Mouse (Mus musculus): ENCODE data around the gene Zdhhc20.
"Not testable (repeated sequence)": the region's sequence is repeated elsewhere in the genome, so short reads cannot be mapped to it uniquely, and the experiment has no call there.

Zdhhc20 gene

GRCm38 (mm10) chr14:57892961-57893360 lies 2.9 kb upstream of the Zdhhc20 start:
- DNase-seq (ENCODE audit: low spot score), result no peak

DNA sequence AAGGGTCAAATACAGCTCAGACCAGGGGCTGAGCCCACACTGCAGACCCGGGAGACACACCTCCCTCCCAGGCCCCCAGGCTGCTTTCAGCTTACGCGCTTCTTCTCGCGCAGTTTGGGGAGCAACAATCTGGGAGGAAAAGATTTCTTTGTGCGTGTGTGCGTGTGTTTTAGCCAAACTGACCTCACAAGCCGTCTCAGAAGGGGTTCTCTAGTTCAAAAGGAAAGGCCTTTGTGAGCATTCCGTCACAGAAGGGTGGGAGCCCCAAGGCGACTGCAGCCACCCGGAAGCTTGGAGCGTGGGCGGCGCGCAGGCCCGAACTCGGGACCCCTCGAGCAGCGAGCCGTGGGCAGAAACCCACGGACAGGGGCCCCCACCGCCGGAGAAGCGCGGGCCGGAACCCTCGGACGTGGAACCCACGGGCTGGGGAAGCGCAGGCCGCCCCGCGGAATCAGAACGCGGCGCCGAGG lies 500 bp downstream of the Zdhhc20 start:
- DNase-seq (ENCODE audit: low spot score), result peak; percentile 66

GRCm38 (mm10) chr14:57887171-57887570 lies 2.9 kb downstream of the Zdhhc20 start:
- no peak for DNase-seq (ENCODE audit: low spot score)

DNA sequence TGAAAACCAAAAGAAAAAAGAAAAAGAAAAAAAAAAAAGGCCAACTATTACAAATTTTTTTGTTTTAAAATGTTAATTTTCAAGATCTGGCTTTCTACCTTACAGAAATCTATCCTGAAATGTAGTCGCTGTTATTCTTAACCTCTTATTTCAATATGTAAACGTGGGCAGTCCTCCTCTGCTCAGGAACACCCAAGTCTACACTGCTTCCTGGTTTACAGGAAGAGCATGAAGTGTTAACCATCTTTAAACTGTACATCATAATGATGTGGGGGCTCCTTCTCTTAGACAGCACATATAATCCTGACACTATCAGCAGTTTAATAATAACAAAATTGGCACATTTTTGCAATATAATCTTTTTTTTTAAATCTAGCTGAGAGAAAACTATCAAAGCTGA lies 4.0 kb downstream of the Zdhhc20 start:
- no peak for DNase-seq (ENCODE audit: low spot score)

- no peak for DNase-seq (ENCODE audit: low spot score)
Measured at GRCm38 (mm10) chr14:57883341-57883740, 6.7 kb downstream of the Zdhhc20 start.

DNA sequence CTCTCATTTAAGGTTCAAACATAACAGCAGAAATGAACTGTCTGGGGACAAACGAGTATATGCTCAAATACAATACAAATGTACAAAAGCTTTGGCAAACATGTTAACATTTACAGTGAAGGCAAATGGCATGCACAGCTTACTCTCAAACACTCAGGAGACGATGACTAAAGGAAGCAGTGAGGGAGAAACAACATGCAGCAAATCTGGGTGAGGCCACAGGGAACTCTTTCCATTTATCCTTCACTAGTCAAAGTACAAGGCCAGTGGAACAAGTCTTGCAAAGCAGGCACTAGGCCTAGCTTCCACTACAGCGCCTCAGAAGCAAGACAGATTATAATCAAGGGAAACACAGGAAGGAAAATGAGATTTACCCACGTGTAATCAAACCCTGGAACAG lies 7.4 kb downstream of the Zdhhc20 start:
- DNase-seq (ENCODE audit: low spot score), result no peak

GRCm38 (mm10) chr14:57881793-57882192 lies 8.3 kb downstream of the Zdhhc20 start:
- DNase-seq (ENCODE audit: low spot score), result peak; percentile 10

GRCm38 (mm10) chr14:57881074-57881473 lies 9.0 kb downstream of the Zdhhc20 start:
- DNase-seq (ENCODE audit: low spot score), result no peak

- DNase-seq (ENCODE audit: low spot score), result no peak
Measured at GRCm38 (mm10) chr14:57877921-57878320, 12.2 kb downstream of the Zdhhc20 start.

DNA sequence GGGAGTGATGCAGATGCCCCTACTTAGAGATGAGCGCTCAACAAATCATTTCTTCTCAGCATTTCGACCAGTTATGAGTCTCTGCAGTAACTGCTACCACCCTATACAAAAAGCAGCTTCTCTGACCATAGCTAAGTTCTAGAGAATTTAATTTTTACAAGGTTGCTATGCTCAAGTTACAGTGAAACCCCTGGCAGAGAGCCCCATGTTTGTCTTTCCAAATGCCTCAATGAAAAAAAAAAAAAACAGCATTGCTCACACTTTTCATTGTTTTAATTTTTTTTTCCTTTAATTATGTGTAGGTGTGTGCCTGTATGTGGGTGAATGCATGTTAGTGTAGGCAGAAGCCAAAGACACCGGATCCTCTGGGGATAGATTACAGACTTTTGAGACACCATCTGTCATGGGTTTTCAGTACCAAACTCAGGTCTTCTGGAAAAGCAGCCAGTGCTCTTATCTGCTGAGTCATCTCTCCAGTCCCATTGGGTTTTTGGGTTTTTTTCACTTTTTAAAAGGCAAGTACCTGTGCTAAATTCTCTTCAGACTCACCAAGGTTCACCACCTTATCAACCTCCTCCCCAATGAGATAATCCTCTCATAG lies 23.3 kb downstream of the Zdhhc20 start:
- no peak for DNase-seq (ENCODE audit: low spot score)

DNA sequence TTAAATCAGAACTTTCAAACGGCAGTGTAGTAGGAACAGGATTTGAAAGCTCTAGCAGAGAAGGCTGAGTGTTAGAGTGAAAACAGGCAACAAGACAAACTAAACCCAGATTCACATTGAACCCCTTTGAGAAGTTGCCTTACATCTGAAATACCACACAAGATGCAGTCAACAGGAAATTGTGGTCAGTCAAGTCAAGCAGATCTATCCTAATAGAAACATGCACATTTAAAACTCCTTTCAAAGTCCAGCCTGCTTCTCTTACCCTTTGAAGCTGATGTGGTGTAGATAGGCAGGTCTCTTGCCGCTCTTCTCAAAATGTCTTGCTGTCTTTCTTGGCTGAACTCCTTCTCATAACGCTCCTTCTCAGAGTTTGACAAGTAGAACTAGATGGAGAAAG lies 24.8 kb downstream of the Zdhhc20 start:
- DNase-seq (ENCODE audit: low spot score), result no peak

DNA sequence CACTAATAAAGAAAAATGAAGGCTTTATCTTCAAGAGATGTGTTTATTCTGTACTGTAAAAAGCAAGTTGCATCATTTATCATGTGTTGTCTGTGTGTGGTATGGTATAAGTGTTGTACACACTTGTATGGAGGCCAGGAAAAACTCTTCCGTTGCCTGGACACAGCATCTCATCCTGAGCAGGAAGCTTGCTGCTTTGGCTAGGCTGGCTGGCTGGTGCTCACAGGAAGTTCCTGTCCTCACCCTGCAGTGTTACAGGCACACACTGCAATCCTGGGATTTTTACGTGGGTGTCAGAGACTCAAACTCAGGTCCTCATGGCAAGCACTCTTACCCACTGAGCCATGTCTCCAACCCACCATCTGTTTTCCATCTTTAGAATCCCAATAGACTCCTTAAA lies 26.9 kb downstream of the Zdhhc20 start:
- DNase-seq (ENCODE audit: low spot score), result no peak

DNA sequence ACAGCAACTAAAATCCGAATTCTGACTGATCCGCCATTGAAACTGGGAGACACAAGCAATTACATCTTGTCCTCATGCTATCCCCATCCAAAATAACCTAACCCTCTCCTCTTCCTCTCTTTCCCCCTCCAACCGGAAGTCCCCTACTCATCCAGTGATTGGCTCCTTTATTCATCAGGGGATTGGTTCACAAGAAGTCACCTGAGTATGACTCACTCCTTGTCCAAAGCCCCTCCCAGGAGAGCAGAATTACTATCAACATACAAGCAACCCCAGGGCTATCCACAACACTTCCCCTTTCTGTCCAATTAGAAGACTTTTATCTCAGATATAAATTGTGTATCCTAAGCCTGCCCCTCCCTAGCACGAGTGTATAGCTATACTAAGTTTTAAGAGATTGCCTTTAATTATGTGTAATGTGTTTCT lies 28.1 kb downstream of the Zdhhc20 start:
- no peak for DNase-seq (ENCODE audit: low spot score)

- DNase-seq (ENCODE audit: low spot score), result no peak
Measured at GRCm38 (mm10) chr14:57859520-57859919, 30.6 kb downstream of the Zdhhc20 start.

DNA sequence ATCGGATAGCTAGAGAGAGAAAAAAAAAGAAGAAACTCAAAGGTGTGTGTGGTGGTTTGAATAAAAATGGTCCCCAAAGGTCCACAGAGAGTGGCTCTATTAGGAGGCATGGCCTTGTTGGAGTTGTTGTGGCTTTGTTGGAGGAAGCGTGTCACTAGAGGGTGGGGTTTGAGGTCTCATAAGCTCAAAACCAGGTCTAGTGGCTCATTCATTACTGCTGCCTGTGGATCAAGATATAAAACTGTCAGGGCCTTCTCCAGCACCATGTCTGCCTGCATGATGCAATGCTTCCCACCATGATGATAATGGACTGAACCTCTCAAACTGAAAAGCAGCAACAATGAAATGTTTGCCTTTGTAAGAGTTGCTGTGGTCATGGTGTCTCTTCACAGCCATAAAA lies 31.5 kb downstream of the Zdhhc20 start:
- no peak for DNase-seq (ENCODE audit: low spot score)

GRCm38 (mm10) chr14:57856037-57856436 lies 34.0 kb downstream of the Zdhhc20 start:
- not testable (repeated sequence) for DNase-seq (ENCODE audit: low spot score)

DNA sequence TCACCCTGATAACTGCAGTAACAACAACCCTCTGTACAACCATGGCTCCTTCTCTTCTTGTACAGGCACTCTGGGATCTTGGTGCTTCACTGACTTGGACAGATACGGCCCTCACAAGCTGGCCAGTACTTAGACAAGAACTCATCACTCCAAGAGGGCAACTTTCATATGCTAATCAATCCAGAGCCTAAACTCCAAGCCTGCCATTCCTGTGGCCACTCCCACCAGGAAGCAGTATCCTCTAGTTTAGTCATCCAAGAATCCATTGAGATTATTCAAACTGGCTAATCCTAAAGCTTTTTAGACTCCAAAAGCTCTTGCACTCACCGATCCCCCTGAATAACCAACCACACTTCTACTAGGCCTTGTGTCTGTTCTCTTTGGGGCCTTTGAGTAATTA lies 37.1 kb downstream of the Zdhhc20 start:
- DNase-seq (ENCODE audit: low spot score), result no peak

GRCm38 (mm10) chr14:57850330-57850729 lies 39.7 kb downstream of the Zdhhc20 start:
- DNase-seq (ENCODE audit: low spot score), result no peak

DNA sequence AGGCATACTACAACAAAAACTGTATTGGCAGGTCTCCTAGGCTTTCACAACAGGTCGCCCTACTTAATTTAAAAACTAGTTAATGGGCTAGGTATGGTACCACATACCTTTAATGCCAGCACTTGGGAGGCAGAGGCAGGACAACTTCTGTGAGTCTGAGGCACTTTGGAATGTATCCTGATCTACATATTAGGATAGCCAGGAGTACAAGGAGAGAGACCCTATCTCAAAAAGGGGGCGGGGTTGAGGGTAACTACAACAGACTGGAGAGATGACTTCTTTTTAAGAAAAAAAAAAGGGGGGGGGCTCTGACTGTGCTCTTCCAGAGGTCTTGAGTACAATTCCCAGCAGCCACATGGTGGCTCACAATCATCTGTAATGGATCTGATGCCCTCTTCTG lies 41.4 kb downstream of the Zdhhc20 start:
- no peak for DNase-seq (ENCODE audit: low spot score)

GRCm38 (mm10) chr14:57848061-57848460 lies 42.0 kb downstream of the Zdhhc20 start:
- DNase-seq (ENCODE audit: low spot score), result not testable (repeated sequence)

DNA sequence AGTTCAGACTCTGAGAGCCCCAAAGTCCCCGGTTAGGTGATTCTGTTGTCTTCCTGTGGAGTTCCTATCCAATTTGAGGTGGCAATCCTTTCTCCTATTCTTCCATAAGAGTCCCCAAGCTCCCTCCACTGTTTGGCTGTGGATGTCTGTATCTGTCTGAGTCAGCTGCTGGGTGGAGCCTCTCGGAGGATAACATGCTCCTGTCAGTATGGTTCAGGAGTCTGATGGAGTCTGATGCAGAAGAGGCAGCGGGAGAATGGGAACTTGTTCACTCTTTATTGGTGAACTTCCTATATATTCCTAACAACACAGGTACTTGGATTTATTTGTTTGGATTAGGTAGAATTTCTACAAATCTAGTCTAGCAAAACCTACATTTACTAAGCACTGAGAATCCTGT lies 45.5 kb downstream of the Zdhhc20 start:
- DNase-seq (ENCODE audit: low spot score), result no peak

DNA sequence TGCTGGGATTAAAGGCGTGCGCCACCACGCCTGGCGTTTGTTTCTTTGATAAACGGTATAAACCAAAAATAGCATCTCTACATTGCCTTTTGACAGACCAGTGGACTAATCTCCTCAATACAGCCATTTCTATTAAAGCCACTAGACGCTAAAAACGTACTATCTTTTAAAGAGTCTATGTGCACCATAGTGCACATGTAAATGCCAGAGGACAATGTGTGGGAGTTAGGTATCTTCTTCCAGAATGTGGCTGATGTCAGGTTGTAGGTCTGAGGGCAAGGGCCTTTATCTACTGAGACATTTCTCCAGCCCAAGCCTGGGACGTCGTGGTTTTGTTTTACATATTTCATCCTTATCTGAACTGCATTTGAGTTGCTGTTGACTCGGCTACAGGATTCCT lies 54.9 kb downstream of the Zdhhc20 start:
- DNase-seq (ENCODE audit: low spot score), result no peak

- no peak for DNase-seq (ENCODE audit: low spot score)
Measured at GRCm38 (mm10) chr14:57833526-57833925, 56.5 kb downstream of the Zdhhc20 start.

GRCm38 (mm10) chr14:57827284-57827683 lies 62.8 kb downstream of the Zdhhc20 start:
- DNase-seq (ENCODE audit: low spot score), result no peak

Measured in embryo, embryonic 10 days (tissue).